Mouse (Mus musculus) heart, postnatal 4 days (tissue): ENCODE measurements around the gene Camk2n1. TPM values are rescaled to one million over a fixed set of nuclear protein-coding genes. Genes with fewer than 3 reads are reported as not detected.

Experiments
- total RNA-seq, 2 experiments: library from RNA; stranded (reverse); gene quantifications; 2 replicates each; pipeline ENCODE4 v1.2.3; 2021

Gene Camk2n1
- total RNA-seq, 2 experiments from 2014 or later: 6.8 to 8.0 TPM

Other genes with a start within 250 kb of the Camk2n1 start
- gene Hp1bp3, start 238.0 kb upstream of the Camk2n1 start, total RNA-seq: 100 to 1,000 TPM in 1 of 2 experiments, 10 to 100 TPM in 1; 93.7 to 102 TPM
- under 1 TPM; 0.29 to 0.36 TPM for gene Sh2d5, start 203.9 kb upstream of the Camk2n1 start, total RNA-seq
- gene Kif17, start 203.9 kb upstream of the Camk2n1 start, total RNA-seq: under 1 TPM; 0.14 to 0.23 TPM
- gene Ddost, start 149.6 kb upstream of the Camk2n1 start, total RNA-seq: 100 to 1,000 TPM; 104 to 105 TPM
- gene Pink1, start 128.0 kb upstream of the Camk2n1 start, total RNA-seq: 100 to 1,000 TPM; 163 to 177 TPM
- gene Cda, start 86.3 kb upstream of the Camk2n1 start, total RNA-seq: 1 to 10 TPM; 5.9 to 6.9 TPM
- not detected for gene Fam43b, start 57.8 kb upstream of the Camk2n1 start, total RNA-seq
- gene Mul1, start 19.6 kb upstream of the Camk2n1 start, total RNA-seq: 10 to 100 TPM; 55.2 to 62.7 TPM
- not detected for gene Vwa5b1, start 181.6 kb downstream of the Camk2n1 start, total RNA-seq